Mouse (Mus musculus): ENCODE results near the gene Mpdz. TPM values are rescaled to one million over a fixed set of nuclear protein-coding genes. Genes with fewer than 3 reads are reported as not detected.

Gene Mpdz
- polyA plus RNA-seq (2016; fragmentation: Nextera tagmentation; extraction: Ambion mirVana) = 32.8 and 35.1 TPM in 2 replicates

DNA sequence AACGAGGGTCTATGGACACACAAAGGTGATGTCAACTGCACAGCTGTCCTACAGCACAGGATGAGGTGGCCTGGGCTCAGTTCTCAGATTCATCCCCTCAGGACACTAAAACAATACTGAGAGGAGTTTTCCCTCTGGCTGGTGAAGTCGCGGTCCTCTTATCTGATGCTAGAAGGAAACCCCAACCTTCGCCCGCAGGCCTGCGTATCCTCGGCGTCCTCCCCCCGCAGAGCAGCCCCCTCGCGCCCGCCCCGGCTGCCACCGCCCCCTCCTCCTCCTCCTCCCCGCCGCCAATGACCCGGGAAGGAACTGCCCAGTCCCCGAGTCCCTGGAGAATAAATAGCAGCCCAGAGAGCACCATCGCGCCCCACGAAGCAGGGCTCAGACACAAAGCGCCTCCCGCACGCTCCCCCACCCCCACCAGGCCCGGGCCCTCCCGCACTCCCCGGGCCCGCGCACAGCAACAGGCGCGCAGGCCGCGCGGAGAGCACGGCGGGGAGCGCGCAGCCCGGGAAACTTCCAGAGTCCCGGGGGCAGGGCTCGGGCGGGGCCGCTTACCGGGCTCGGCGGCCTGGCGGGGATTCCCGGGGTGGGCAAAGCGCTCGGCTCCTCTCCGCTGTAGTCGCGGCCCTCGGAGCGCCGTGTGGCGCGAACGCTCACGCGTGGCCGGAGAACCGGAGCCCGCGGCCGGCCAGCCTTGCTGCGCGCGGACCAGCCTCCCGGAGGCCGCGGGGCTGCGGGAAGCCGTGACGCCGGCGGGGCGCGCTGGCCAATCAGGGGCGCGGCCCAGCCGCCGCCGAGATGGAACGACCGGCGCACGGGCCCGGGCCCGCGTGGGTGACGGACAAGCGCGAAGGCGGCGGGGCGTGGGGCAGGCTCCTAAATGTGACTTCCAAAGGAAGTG lies at the start of gene Mpdz:
TSS of gene Mpdz (minus strand) at position 738 of the 904 bp plus-strand sequence.
- WGBS = under 1% methylated on average over 97 of the region's 97 CpGs
- H3K4me1 ChIP-seq = peaks cover 18% of the 10 kb centered on the region
- peak; percentile 80 for DNase-seq (ENCODE audit: low spot score)
- no peaks in the 10 kb centered on the region for H3K27me3 ChIP-seq (ENCODE audit: insufficient read depth, poor library complexity, severe bottlenecking)
- no peaks in the 10 kb centered on the region for H3K9me3 ChIP-seq
- H3K27ac ChIP-seq = peak within 1 kb of the TSS; percentile 99
- H3K4me3 ChIP-seq = peak within 1 kb of the TSS; percentile 94
- H3K36me3 ChIP-seq = no peaks in the 10 kb centered on the region

DNA sequence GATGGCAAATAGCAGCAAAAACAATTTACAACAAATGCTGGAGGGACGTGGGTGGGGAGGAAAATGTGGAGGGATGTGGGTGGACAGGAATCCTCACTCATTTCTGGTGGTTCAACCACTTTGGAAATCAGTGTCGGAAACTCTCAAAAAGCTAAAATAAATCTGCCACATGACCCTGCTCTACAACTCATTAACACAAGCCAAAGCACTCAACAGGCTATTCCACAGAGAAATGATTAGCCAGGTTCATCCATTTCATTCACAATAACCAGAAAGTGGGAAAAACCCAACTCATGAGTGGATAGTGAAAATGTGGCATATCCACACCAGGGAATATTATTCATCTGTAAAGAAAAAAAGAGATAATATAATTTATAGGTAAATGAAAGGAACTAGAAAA lies 47.9 kb upstream of the Mpdz start:
- Histone ChIP-seq H3K9me3 (no peaks in the 10 kb centered on the region), H3K36me3 (no peaks in the 10 kb centered on the region), H3K4me1 (no peaks in the 10 kb centered on the region), H3K27me3 (ENCODE audit: insufficient read depth, poor library complexity, severe bottlenecking) (no peaks in the 10 kb centered on the region), H3K27ac (no peak overlapping the region), H3K4me3 (no peak overlapping the region)
- no peak for DNase-seq (ENCODE audit: low spot score)
- 84% methylated on average over 2 of the region's 2 CpGs for WGBS

DNA sequence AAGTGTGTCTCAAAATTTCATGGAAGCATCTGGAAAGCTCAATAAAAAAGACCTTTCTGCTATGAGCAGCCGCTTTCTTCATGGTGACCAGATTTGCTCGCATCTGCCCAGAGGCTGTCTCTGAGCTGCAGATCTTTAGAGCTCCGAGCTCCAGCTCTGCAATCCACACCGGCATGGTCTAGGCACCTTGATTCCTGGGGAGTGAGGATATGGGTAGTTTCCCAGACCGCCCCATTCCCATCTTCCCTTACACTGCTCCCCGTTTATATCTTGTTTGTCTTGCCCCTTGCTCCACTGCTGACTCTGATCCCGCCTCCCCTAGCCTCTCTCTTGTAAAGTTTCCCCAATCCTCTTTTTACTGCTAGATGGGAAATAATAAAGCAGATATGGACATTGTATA lies 42.0 kb upstream of the Mpdz start:
- 55% methylated on average over 7 of the region's 7 CpGs for WGBS
- no peaks in the 10 kb centered on the region for H3K9me3 ChIP-seq
- DNase-seq (ENCODE audit: low spot score) = no peak
- no peaks in the 10 kb centered on the region for H3K36me3 ChIP-seq
- no peaks in the 10 kb centered on the region for H3K4me1 ChIP-seq
- H3K27ac ChIP-seq = no peak overlapping the region
- no peak overlapping the region for H3K4me3 ChIP-seq
- no peaks in the 10 kb centered on the region for H3K27me3 ChIP-seq (ENCODE audit: insufficient read depth, poor library complexity, severe bottlenecking)

- no peaks in the 10 kb centered on the region for H3K9me3 ChIP-seq
- no peaks in the 10 kb centered on the region for H3K27me3 ChIP-seq (ENCODE audit: insufficient read depth, poor library complexity, severe bottlenecking)
- no peaks in the 10 kb centered on the region for H3K4me1 ChIP-seq
- H3K27ac ChIP-seq = no peak overlapping the region
- DNase-seq (ENCODE audit: low spot score) = no peak
- 76% methylated on average over 18 of the region's 18 CpGs for WGBS
- H3K36me3 ChIP-seq = no peaks in the 10 kb centered on the region
- H3K4me3 ChIP-seq = no peak overlapping the region
These were observed 41.4 kb upstream of the Mpdz start for GRCm38 (mm10) chr4:81483887-81484602.

DNA sequence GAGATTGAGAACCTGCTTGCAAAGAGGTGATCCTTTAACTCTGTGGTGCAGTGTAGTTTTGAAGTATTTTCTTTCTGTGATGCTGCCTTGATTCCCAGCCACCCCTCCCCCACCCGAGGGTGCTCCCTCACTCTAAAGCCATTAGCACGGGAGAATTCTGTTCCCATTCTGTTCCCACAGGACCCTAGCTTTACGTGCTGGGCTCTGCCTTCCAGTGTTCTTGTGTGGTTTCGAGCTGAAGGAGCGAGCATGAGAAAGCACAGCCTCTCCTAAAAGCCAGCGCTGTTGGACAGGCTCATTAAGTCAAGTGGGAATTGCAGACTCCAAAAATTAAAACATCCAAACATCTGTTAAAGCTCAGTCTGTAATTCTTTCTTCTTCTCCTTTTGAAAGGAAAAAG lies 40.5 kb upstream of the Mpdz start:
- DNase-seq (ENCODE audit: low spot score) = no peak

GRCm38 (mm10) chr4:81466821-81467220 lies 24.2 kb upstream of the Mpdz start:
- no peak overlapping the region for H3K4me3 ChIP-seq
- WGBS = 91% methylated on average over 4 of the region's 4 CpGs
- DNase-seq (ENCODE audit: low spot score) = no peak

More for the DNA sequence above, 40.5 kb upstream of the Mpdz start:
- H3K9me3 ChIP-seq = no peaks in the 10 kb centered on the region
- no peak overlapping the region for H3K4me3 ChIP-seq
- no peaks in the 10 kb centered on the region for H3K27me3 ChIP-seq (ENCODE audit: insufficient read depth, poor library complexity, severe bottlenecking)
- H3K27ac ChIP-seq = no peak overlapping the region
- no peaks in the 10 kb centered on the region for H3K36me3 ChIP-seq
- no peaks in the 10 kb centered on the region for H3K4me1 ChIP-seq
- WGBS = 15% methylated on average over 6 of the region's 6 CpGs

GRCm38 (mm10) chr4:81465172-81465571 lies 22.6 kb upstream of the Mpdz start:
- Histone ChIP-seq H3K27ac (no peak overlapping the region), H3K27me3 (ENCODE audit: insufficient read depth, poor library complexity, severe bottlenecking) (no peaks in the 10 kb centered on the region)
- no peak for DNase-seq (ENCODE audit: low spot score)

More at GRCm38 (mm10) chr4:81466821-81467220, 24.2 kb upstream of the Mpdz start:
- Histone ChIP-seq H3K27ac (no peak overlapping the region), H3K36me3 (no peaks in the 10 kb centered on the region), H3K9me3 (no peaks in the 10 kb centered on the region), H3K27me3 (ENCODE audit: insufficient read depth, poor library complexity, severe bottlenecking) (no peaks in the 10 kb centered on the region), H3K4me1 (no peaks in the 10 kb centered on the region)

GRCm38 (mm10) chr4:81462253-81462652 lies 19.6 kb upstream of the Mpdz start:
- Histone ChIP-seq H3K27ac (no peak overlapping the region), H3K4me1 (no peaks in the 10 kb centered on the region), H3K36me3 (no peaks in the 10 kb centered on the region), H3K9me3 (no peaks in the 10 kb centered on the region), H3K27me3 (ENCODE audit: insufficient read depth, poor library complexity, severe bottlenecking) (no peaks in the 10 kb centered on the region), H3K4me3 (no peak overlapping the region)
- no peak for DNase-seq (ENCODE audit: low spot score)
- 68% methylated on average over 4 of the region's 4 CpGs for WGBS

More at GRCm38 (mm10) chr4:81465172-81465571, 22.6 kb upstream of the Mpdz start:
- no peak overlapping the region for H3K4me3 ChIP-seq
- H3K9me3 ChIP-seq = no peaks in the 10 kb centered on the region
- WGBS = 90% methylated on average over 3 of the region's 3 CpGs
- no peaks in the 10 kb centered on the region for H3K36me3 ChIP-seq
- H3K4me1 ChIP-seq = no peaks in the 10 kb centered on the region

DNA sequence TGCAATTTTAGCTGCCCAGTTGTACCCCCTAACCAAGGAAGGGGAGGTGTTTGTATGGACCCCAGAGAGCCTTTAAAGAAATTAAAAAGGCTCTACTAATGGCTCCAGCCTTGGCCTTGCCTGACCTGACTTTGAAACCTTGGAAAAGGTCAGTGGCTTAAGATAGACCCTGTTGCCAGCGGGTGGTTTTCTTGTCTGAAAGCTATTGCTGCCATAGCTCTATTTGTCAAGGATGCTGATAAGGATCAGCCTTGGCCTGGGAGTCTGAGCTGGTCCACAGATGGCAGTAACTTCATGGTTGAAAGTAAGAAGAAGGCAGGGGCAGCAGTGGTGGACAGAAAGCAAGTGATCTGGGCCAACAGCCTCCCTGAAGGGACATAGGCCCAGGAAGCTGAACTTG lies 16.3 kb upstream of the Mpdz start:
- no peak overlapping the region for H3K4me3 ChIP-seq
- H3K9me3 ChIP-seq = no peaks in the 10 kb centered on the region
- no peak for DNase-seq (ENCODE audit: low spot score)
- H3K4me1 ChIP-seq = no peaks in the 10 kb centered on the region
- H3K36me3 ChIP-seq = no peaks in the 10 kb centered on the region
- no peaks in the 10 kb centered on the region for H3K27me3 ChIP-seq (ENCODE audit: insufficient read depth, poor library complexity, severe bottlenecking)
- H3K27ac ChIP-seq = no peak overlapping the region
- 65% methylated on average over 1 of the region's 1 CpGs for WGBS

DNA sequence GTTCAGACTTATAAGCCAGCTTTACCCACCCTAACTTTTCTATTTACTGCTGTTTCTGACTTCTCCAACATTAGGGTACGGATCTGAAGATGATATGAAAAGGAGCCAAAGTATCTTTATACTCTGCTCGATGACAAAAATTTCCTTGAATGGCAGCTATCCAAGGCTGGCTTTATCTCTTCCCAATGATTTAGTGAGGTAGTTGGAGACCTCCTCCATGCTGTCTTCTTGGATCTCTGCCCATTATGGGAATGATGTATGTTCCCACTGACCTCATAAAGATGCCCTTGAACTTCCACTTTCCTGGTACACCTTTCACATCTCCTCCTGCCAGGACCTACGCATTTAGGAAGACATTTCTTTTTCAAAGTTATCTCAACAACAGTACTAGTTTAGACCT lies 11.2 kb upstream of the Mpdz start:
- Histone ChIP-seq H3K9me3 (no peaks in the 10 kb centered on the region), H3K36me3 (no peaks in the 10 kb centered on the region), H3K4me3 (no peak overlapping the region), H3K4me1 (peaks cover 15% of the 10 kb centered on the region), H3K27ac (no peak overlapping the region), H3K27me3 (ENCODE audit: insufficient read depth, poor library complexity, severe bottlenecking) (no peaks in the 10 kb centered on the region)
- 72% methylated on average over 3 of the region's 3 CpGs for WGBS
- DNase-seq (ENCODE audit: low spot score) = no peak

DNA sequence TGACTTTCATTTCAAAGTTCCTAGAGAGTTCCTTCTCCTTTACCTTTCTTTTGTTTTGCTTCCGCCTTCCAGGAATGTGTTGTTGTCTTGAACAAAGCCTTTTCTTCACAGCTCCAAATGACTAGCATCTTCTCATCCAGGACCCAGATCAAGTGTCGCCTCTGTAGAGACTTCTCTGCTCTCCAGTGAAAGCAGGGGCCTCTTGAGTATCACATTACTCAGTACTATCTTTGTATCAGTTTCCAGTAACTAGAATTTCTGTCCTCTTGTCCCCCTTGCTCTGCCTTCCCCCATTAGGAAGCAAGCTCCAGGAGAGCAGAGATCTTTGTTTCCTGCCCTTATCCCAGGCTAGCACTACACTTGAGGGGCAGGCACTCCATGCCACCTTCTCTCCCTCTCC lies 9.6 kb upstream of the Mpdz start:
- Histone ChIP-seq H3K4me3 (no peak overlapping the region), H3K27me3 (ENCODE audit: insufficient read depth, poor library complexity, severe bottlenecking) (no peaks in the 10 kb centered on the region), H3K27ac (no peak overlapping the region), H3K4me1 (peaks cover 15% of the 10 kb centered on the region), H3K9me3 (no peaks in the 10 kb centered on the region), H3K36me3 (no peaks in the 10 kb centered on the region)
- WGBS = 34% methylated on average over 2 of the region's 2 CpGs
- DNase-seq (ENCODE audit: low spot score) = no peak

DNA sequence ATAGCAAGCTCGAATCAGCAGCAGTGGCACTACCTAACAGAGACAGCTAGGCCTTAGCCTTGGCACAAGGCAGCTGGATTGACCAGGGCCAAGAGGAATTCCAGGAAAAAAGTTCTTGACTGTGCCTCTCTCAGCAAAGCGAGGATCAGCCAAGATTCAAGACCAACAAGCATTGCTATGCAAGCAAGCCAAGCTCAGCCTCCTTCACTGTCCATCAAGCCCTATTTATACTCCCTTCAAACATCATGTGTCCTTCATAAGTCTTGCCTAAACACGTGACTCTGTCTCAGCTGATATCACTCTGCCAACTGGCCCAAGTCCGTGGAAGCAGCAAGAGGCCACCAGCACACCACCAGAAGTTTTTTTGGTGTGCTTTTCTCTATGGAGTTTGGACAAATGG lies 6.8 kb upstream of the Mpdz start:
- no peak for DNase-seq (ENCODE audit: low spot score)
- Histone ChIP-seq H3K36me3 (no peaks in the 10 kb centered on the region), H3K4me1 (peaks cover 15% of the 10 kb centered on the region), H3K27ac (no peak overlapping the region), H3K4me3 (no peak overlapping the region), H3K27me3 (ENCODE audit: insufficient read depth, poor library complexity, severe bottlenecking) (no peaks in the 10 kb centered on the region), H3K9me3 (no peaks in the 10 kb centered on the region)
- 73% methylated on average over 4 of the region's 4 CpGs for WGBS

DNA sequence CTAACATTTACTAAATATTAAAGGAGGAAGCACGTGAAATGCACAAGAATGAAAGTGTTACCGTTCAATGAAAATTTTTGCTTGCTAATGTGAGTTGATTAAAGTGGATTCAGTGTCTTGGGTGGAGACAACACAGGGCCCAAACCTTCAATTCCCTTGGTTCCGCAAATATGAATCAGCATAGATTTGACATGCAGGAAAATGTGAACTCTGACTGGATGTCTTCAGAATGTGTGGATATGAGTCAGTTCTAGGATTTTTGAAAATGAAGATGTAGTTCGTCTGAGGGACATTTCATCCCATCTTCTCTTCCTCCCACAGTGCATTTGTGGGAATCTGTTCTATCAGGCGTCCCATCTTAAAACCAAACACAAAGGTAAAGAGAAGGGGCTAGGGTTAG lies 951 bp upstream of the Mpdz start:
- Histone ChIP-seq H3K36me3 (no peaks in the 10 kb centered on the region), H3K4me1 (peaks cover 18% of the 10 kb centered on the region), H3K4me3 (no peak overlapping the region), H3K27ac (no peak overlapping the region), H3K27me3 (ENCODE audit: insufficient read depth, poor library complexity, severe bottlenecking) (no peaks in the 10 kb centered on the region), H3K9me3 (no peaks in the 10 kb centered on the region)
- no peak for DNase-seq (ENCODE audit: low spot score)
- WGBS = 84% methylated on average over 5 of the region's 5 CpGs
